Mouse (Mus musculus) ovary, postnatal 36 days (tissue): ENCODE measurements around the gene Fry.

Experiments used
- DNase-seq: peaks from one replicate; pipeline ENCODE4 v3.0.0; 2022; ENCODE audit warnings: low spot score, mixed read lengths

The Fry gene

DNA sequence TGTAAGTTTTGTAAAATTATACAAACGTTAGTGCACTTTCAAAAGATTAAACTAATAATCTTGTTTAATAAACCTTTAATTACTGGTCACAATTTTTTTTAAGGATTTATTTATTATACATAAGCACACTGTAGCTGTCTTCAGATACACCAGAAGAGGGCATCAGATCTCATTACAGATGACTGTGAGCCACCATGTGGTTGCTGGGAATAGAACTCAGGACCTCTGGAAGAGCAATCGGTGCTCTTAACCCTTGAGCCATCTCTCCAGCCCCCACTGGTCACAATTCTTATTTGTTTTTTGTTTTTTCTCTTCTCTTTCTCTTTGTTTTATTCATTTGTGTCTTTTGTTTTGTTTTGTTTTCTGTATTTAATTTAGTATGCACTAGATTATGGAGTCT, 406.8 kb downstream of the Fry start:
- no peak for DNase-seq

DNA sequence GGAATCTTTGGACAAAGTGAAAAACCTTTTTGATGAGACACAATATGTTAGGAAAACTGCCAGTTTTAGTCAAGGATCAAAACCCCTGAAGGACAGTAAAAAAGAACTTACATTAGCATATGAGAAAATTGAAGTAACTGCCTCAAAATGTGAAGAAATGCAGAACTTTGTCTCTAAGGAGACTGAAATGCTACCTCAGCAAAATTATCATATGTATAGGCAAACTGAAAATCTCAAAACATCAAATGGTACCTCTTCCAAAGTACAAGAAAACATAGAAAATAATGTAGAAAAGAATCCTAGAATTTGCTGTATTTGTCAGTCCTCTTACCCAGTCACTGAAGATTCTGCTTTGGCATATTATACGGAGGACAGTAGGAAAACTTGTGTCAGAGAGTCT, 422.9 kb downstream of the Fry start:
- DNase-seq: no peak

DNA sequence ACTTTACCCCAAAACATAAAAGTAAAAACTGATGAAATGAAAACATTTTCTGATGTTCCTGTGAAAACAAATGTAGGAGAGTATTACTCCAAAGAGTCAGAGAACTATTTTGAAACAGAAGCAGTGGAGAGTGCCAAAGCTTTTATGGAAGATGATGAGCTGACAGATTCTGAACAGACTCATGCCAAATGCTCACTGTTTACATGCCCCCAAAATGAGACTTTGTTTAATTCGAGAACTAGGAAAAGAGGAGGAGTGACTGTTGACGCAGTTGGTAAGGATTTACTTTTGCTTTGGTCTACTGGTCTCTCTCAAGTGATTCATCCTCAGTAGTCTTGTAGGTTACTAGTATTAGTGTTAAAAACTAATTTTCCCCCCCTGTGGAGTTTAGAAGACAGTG, 424.7 kb downstream of the Fry start:
- no peak for DNase-seq
